Mouse (Mus musculus) urinary bladder, adult 18-20 months (tissue): ENCODE data around the gene Zfhx2.
A peak's percentile ranks its signal among the peaks of the same experiment; 100 is the strongest.

ENCODE experiments used
- DNase-seq, 2 experiments: peaks; one replicate each; pipeline ENCODE4 v3.0.0; 2022; ENCODE audit warnings: low spot score in 2 of 2, mixed read lengths in 2 of 2

The Zfhx2 gene

GRCm38 (mm10) chr14:55092011-55092577, at the start of gene Zfhx2:
Gene Zfhx2 (minus strand): TSS chr14:55092324.
- DNase-seq, result peak; percentile 79 to 90

DNA sequence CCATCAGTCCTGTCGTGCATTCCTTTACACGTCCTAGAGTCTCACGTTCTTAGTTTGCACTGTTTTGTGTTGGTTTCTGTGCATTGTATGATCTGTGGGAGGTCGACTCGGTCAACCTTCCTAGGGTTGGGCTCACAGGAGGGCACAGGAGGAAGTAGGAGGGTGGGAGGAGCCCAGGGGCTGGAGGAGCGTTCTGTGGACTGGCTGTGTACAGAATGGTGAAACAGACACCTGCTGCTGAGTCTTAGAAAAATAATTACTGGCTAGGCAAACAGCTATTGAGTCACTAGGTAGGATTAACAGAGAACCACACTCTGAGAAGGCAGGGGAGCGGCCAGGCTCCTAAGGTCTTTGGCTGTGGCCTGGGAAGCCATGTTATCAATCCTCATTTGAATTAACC, 47.2 kb upstream of the Zfhx2 start:
- no peak for DNase-seq

DNA sequence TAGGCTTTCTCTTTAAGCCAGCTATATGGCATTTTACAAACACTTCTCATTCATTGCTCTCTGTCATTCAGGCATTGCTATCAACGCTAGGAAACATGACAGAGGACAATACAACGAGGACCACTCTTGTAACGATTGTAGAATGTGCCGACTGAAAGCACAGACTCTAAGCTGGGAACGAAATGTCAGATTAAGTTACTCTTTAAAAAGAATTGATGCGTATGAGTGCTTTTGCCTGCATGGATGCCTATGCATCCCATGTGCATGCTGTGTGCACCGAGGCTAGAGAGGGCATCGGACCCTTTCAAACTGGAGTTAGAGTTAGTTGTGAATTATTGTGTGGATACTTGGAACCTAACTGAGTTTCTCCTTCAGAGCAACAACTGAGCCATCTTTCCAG, 43.6 kb upstream of the Zfhx2 start:
- no peak for DNase-seq

- no peak for DNase-seq
Measured at GRCm38 (mm10) chr14:55126521-55126920, 34.4 kb upstream of the Zfhx2 start.

DNA sequence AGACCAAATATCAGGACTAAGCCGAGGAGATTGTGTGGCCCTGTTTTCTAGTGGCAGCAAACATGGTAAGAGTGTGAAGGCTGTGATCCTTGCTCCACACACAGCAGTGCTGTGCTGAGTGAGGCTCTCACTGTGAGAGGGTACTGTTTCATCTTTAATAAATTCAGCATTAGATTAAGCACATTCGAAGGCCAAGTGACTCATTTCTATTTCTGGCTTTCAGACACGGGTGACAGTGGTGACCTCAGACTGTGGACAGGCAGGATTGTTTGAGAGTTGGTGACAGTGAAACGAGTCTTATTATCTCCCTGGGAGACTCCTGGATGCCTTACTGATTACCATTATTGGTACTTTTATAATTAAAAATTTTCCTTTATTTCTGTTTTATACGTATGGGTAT, 33.6 kb upstream of the Zfhx2 start:
- DNase-seq, result no peak

GRCm38 (mm10) chr14:55122359-55122758, 30.2 kb upstream of the Zfhx2 start:
- DNase-seq, result no peak

DNA sequence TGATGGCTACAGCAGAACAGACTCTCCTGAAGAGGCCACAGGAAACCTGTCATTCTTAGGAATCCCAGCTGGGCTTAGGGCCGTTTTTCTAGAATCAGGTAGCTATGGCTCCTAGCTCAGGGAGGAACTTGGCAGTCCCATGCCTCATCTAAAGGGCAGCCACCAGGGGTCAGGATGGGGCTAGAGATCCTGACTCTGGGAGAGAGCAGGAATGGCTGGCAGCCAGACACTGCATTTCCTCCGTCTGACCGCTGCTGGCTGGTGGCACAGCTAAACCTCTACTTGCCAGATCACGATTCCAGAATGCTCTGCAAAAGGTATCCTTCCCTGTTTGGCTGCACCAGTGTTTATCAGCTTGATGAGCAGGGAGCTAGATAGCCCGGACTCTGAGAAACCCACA, 29.8 kb upstream of the Zfhx2 start:
- peak; percentile 52 to 58 for DNase-seq

DNA sequence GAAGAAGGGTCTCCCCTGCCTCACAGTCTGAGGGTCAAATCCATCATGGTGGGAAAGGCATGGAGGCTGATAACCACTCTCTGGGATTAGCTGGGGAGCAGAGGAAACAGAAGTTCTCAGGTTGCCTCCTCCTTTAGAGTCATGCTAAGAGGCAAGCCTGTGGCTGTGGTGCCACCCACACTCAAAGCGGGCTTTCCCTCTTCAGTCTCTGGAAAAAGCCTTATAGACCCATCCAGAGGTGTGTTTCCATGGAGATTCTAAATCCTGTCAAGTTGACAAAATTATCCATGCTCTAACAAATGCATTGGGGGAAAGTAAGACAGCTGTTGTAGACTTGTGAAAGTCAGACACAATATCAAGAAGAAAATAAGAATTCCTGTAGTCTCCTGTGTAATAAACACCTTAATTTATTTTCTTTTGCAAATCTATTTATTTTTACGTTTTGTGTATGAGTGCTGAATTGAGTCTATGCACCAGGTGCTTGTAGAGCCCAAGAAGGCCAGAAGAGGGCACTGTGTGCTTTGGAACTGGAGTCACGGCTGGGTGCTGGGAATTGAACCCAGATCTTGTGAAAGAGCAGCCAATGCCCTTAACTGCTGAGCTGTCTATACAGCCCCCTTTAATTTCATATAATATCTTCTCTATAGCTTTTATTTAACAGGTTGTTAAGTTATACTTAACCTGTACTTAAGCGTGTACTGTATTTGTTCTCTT, 27.5 kb upstream of the Zfhx2 start:
- DNase-seq, result no peak

DNA sequence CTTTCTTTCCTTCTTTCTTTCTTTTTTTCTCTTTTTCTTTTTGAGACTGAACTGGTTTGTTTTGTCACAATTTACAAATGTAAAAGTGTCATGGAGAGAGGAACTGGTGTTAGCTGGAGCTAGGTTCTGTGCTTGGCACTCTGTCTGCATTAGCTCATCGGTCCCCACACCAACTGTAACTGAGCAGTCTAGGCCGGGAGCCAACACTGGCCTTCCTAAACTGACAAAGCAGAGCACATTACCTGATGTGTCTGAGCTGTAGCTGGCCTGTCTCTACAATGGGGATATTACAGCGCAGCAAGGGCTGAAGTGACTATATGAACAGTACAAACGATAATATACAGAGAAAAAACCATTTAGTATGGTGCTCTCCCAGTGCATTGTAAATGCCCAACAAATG, 26.7 kb upstream of the Zfhx2 start:
- DNase-seq, result no peak

GRCm38 (mm10) chr14:55116425-55117200, 24.5 kb upstream of the Zfhx2 start, which contains the start of gene Jph4:
Gene Jph4 (minus strand): TSS chr14:55116935.
- DNase-seq, result no peak

DNA sequence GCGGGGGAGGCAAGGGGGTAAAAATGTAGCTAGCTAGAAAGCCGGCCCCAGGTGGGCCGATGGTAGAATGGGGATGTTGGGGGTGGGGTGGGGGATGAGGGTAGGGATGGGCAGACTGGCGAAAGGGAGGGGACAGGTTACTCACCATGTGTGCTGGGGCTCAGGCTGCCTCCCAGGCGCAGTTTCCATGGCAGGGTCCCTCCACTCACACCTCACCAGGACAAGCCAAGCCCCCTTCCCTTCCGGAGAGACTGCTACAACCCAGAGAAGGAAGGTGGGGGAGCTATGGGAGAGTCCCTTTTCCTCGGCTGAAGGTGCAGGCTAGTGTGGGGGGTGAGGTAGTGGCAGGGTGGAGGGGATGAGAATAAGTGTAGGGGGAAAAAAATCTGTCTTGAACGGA, 23.7 kb upstream of the Zfhx2 start:
- DNase-seq, result no peak

GRCm38 (mm10) chr14:55114759-55115701, 22.9 kb upstream of the Zfhx2 start:
- peak in 1 of 2 experiments; percentile 54 for DNase-seq

- peak in 1 of 2 experiments; percentile 32 for DNase-seq
Measured at GRCm38 (mm10) chr14:55113975-55114645, 22.0 kb upstream of the Zfhx2 start.

- DNase-seq, result no peak
Measured at GRCm38 (mm10) chr14:55113351-55113974, 21.3 kb upstream of the Zfhx2 start.

DNA sequence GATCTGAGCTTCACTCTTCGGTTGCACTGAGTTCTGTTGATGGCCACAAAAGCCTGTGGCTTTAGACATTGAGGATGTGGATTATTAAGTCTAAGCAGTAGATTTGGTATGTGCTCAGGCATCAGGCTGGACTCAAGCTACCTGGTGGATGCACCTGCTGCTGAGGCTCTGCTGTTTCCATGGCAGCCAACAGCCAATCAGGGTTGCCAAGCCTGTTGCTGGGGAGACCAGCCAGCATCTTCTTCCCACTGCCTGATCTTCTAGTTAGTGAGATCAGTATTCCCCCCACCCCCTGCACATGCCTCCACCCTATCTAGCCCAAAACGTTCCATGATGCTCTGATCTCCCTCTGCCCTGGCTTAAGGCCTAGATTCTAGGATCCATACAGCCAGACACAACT, 19.6 kb upstream of the Zfhx2 start:
- no peak for DNase-seq

DNA sequence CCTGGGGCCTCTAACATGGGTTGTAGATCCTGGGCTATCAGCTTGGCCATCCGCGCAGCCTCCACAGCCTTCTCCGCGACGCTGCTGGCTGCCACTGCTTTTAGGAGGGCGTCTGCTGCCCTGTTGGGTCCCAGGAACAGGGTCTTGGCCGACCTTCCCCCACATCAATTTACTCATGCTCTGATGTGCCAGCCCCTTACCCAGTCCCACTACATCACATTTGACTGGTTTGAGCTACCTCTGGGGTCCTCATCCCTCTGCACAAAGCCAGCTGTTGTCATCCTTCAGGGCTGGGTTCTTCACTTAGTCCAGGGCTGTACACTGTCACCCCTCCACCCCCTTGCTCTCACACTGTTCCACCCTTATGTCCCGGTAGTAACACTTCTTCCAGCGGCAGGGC, 18.0 kb upstream of the Zfhx2 start:
- DNase-seq, result no peak

DNA sequence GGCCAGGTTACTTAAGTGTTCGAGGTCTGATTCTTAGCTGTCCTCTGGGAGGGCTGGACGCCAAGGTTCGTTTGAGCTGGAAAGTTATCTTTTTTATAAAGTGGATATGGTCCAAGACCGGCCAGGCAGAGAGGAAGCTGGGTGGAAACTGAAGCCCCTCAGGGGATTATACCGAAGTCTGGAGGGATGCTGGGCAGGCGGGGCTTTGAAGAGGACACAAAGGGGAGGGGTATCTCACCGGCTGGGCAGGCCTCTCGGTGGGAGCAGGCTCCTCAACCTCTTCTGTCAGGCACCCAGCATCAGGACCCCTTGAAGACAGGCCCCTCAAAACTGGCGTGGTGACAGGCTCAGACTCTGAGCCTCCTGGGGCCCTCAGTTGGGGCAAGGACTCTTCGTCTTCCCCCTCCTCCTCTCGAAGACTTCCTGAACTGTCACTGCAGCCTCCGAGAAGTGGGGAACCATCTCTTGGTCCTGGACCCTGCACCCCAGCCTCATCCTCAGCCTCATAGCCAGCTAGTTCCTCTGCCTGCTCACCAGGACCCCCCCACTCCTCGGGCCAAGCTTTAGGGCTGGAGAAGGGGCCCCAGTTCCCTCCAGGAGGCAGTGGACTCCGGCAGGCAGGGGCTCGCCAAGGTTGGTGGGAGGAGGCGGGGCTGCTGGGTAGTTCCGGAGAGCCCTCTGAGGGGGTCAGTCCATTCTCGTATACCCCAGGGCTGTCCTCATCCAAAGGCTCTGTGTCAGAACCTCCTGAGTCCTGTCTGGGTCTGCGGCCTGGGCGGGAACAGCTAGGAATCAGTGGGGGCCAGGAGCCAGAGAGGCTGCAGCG, 17.1 kb upstream of the Zfhx2 start:
- no peak for DNase-seq

DNA sequence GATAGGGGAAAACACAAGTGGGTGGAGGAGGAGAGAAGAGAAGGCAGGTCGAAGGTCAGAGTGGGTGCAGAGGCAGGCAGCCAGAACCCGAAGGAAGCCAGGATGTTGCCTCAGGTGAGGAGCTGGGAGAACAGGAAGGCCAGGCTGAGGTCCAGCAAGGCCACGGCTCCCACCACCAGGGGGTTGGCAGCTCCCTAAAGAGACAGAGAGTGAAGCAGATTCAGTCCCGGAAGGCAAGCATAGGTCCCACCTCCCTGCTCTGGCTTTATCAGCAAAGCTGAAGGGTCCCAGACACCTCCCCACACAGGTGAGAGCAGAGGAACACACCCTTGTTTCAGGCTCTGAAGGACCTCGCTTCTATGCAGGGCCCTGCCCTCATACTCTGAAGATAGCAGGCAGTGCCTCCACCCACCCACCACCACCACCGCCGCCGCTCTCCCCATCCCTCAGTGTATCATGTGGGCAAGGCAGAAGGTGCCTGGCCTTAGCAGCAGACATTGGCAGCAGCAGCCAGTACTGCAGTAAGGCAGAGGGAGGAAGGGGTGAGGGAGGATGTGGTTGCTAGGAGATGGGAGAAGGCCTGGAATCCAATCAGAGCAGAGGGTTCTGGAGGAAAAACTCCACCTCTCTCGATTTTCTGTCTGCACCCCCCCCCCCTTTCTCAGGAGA, 16.2 kb upstream of the Zfhx2 start:
- no peak for DNase-seq

DNA sequence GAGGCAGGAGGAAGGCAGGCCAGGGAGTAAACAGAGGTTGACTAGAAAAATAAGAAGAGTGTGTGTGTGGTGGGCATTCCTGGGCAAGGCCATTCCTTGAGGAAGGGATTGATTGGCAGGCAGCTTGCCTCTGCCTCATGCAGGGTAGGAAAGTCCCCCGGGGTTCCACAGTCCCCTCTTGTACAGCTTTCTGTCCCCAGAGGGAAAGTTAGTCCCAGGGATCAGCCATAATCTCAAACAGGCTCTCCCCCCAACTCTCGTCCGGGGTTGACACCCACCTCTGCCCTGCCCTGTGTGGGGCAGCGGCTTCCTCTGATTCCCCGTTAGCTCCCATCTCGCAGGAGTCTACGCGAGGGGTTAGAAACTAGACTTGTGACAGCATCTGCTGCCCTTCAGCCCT, 14.9 kb upstream of the Zfhx2 start:
- no peak for DNase-seq
